Mouse (Mus musculus): ENCODE data around the gene Fbxl18. TPM values are rescaled to one million over a fixed set of nuclear protein-coding genes. Genes with fewer than 3 reads are reported as not detected.
A peak's percentile ranks its signal among the peaks of the same experiment; 100 is the strongest.
"Not testable (repeated sequence)": the region's sequence is repeated elsewhere in the genome, so short reads cannot be mapped to it uniquely, and the experiment has no call there.

Fbxl18 gene
- polyA plus RNA-seq, 1 experiment from 2014 or later = 13.0 TPM

- H3K27ac ChIP-seq = no peak overlapping the region
- 85% methylated on average over 9 of the region's 9 CpGs for WGBS
- no peaks in the 10 kb centered on the region for H3K27me3 ChIP-seq
- H3K36me3 ChIP-seq = peaks cover 57% of the 10 kb centered on the region
- no peak for ATAC-seq (ENCODE audit: insufficient number of reproducible peaks, insufficient read depth, low FRiP score, low TSS enrichment, low read depth)
- H3K9ac ChIP-seq (replicated peaks) = no peak overlapping the region
- peaks cover 20% of the 10 kb centered on the region for H3K4me1 ChIP-seq (replicated peaks)
- H3K4me3 ChIP-seq (replicated peaks) = no peak overlapping the region
- no peak overlapping the region for H3K4me2 ChIP-seq
- no peaks in the 10 kb centered on the region for H3K9me3 ChIP-seq
Observed at GRCm38 (mm10) chr5:142899057-142899601, 3.9 kb upstream of the Fbxl18 start.

GRCm38 (mm10) chr5:142898316-142898715 is 3.1 kb upstream of the Fbxl18 start:
- no peak overlapping the region for H3K27ac ChIP-seq
- no peak for ATAC-seq (ENCODE audit: insufficient number of reproducible peaks, insufficient read depth, low FRiP score, low TSS enrichment, low read depth)
- no peak overlapping the region for H3K9ac ChIP-seq (replicated peaks)
- no peaks in the 10 kb centered on the region for H3K9me3 ChIP-seq
- H3K4me2 ChIP-seq = no peak overlapping the region
- H3K4me3 ChIP-seq (replicated peaks) = no peak overlapping the region
- peaks cover 51% of the 10 kb centered on the region for H3K36me3 ChIP-seq
- H3K27me3 ChIP-seq = no peaks in the 10 kb centered on the region
- H3K4me1 ChIP-seq (replicated peaks) = peaks cover 22% of the 10 kb centered on the region
- WGBS = 89% methylated on average over 4 of the region's 4 CpGs

GRCm38 (mm10) chr5:142897568-142898248 is 2.5 kb upstream of the Fbxl18 start:
- Histone ChIP-seq H3K9me3 (no peaks in the 10 kb centered on the region), H3K4me3 (replicated peaks) (no peak overlapping the region), H3K27ac (no peak overlapping the region), H3K4me2 (no peak overlapping the region), H3K4me1 (replicated peaks) (peaks cover 20% of the 10 kb centered on the region), H3K9ac (replicated peaks) (no peak overlapping the region), H3K36me3 (peaks cover 45% of the 10 kb centered on the region), H3K27me3 (no peaks in the 10 kb centered on the region)
- no peak for ATAC-seq (ENCODE audit: insufficient number of reproducible peaks, insufficient read depth, low FRiP score, low TSS enrichment, low read depth)
- WGBS = 90% methylated on average over 7 of the region's 7 CpGs

GRCm38 (mm10) chr5:142896713-142897112 is 1.5 kb upstream of the Fbxl18 start:
- 96% methylated on average over 5 of the region's 5 CpGs for WGBS
- ATAC-seq (ENCODE audit: insufficient number of reproducible peaks, insufficient read depth, low FRiP score, low TSS enrichment, low read depth) = no peak

GRCm38 (mm10) chr5:142896192-142896591 is 971 bp upstream of the Fbxl18 start:
- peak overlapping the region; percentile 90; the same call in 1 of the 2 replicates for H3K4me2 ChIP-seq
- 84% methylated on average over 10 of the region's 10 CpGs for WGBS
- H3K4me3 ChIP-seq (replicated peaks) = no peak overlapping the region
- no peak for ATAC-seq (ENCODE audit: insufficient number of reproducible peaks, insufficient read depth, low FRiP score, low TSS enrichment, low read depth)
- H3K27me3 ChIP-seq = no peaks in the 10 kb centered on the region
- peaks cover 18% of the 10 kb centered on the region for H3K4me1 ChIP-seq (replicated peaks)
- H3K36me3 ChIP-seq = peaks cover 31% of the 10 kb centered on the region
- no peaks in the 10 kb centered on the region for H3K9me3 ChIP-seq
- no peak overlapping the region for H3K27ac ChIP-seq
- no peak overlapping the region for H3K9ac ChIP-seq (replicated peaks)

More at GRCm38 (mm10) chr5:142896713-142897112, 1.5 kb upstream of the Fbxl18 start:
- Histone ChIP-seq H3K36me3 (peaks cover 36% of the 10 kb centered on the region), H3K9me3 (no peaks in the 10 kb centered on the region), H3K4me2 (no peak overlapping the region), H3K27me3 (no peaks in the 10 kb centered on the region), H3K9ac (replicated peaks) (no peak overlapping the region), H3K27ac (no peak overlapping the region), H3K4me3 (replicated peaks) (no peak overlapping the region), H3K4me1 (replicated peaks) (peaks cover 18% of the 10 kb centered on the region)

- peaks cover 17% of the 10 kb centered on the region for H3K36me3 ChIP-seq
- no peaks in the 10 kb centered on the region for H3K9me3 ChIP-seq
- H3K27me3 ChIP-seq = no peaks in the 10 kb centered on the region
- no peak overlapping the region for H3K4me3 ChIP-seq (replicated peaks)
- WGBS = 62% methylated on average over 6 of the region's 6 CpGs
- H3K9ac ChIP-seq (replicated peaks) = 0 out of 2 replicates have a peak overlapping the region, but pooled peaks have one; percentile 18
- no peak overlapping the region for H3K4me2 ChIP-seq
- ATAC-seq (ENCODE audit: insufficient number of reproducible peaks, insufficient read depth, low FRiP score, low TSS enrichment, low read depth) = no peak
- peaks cover 18% of the 10 kb centered on the region for H3K4me1 ChIP-seq (replicated peaks)
- H3K27ac ChIP-seq = no peak overlapping the region
Observed at GRCm38 (mm10) chr5:142891396-142891795, 3.8 kb downstream of the Fbxl18 start.

- 90% methylated on average over 3 of the region's 3 CpGs for WGBS
- not testable (repeated sequence) for H3K27me3 ChIP-seq; H3K27ac ChIP-seq; H3K9ac ChIP-seq (replicated peaks); H3K4me2 ChIP-seq; H3K4me1 ChIP-seq (replicated peaks); H3K4me3 ChIP-seq (replicated peaks); ATAC-seq (ENCODE audit: insufficient number of reproducible peaks, insufficient read depth, low FRiP score, low TSS enrichment, low read depth); H3K9me3 ChIP-seq
- peaks cover 54% of the 10 kb centered on the region for H3K36me3 ChIP-seq
Observed at GRCm38 (mm10) chr5:142887533-142887932, 7.7 kb downstream of the Fbxl18 start.

- Histone ChIP-seq H3K4me2 (no peak overlapping the region), H3K9ac (replicated peaks) (no peak overlapping the region), H3K4me1 (replicated peaks) (no peaks in the 10 kb centered on the region), H3K4me3 (replicated peaks) (no peak overlapping the region), H3K27me3 (no peaks in the 10 kb centered on the region), H3K27ac (no peak overlapping the region), H3K36me3 (peaks cover 59% of the 10 kb centered on the region), H3K9me3 (no peaks in the 10 kb centered on the region)
- no peak for ATAC-seq (ENCODE audit: insufficient number of reproducible peaks, insufficient read depth, low FRiP score, low TSS enrichment, low read depth)
- WGBS = 94% methylated on average over 20 of the region's 20 CpGs
Observed at GRCm38 (mm10) chr5:142886761-142887160, 8.5 kb downstream of the Fbxl18 start.

GRCm38 (mm10) chr5:142886181-142886580 is 9.0 kb downstream of the Fbxl18 start:
- no peak overlapping the region for H3K9ac ChIP-seq (replicated peaks)
- no peaks in the 10 kb centered on the region for H3K9me3 ChIP-seq
- H3K27me3 ChIP-seq = no peaks in the 10 kb centered on the region
- WGBS = 94% methylated on average over 19 of the region's 19 CpGs
- no peak for ATAC-seq (ENCODE audit: insufficient number of reproducible peaks, insufficient read depth, low FRiP score, low TSS enrichment, low read depth)
- H3K36me3 ChIP-seq = peaks cover 59% of the 10 kb centered on the region
- no peaks in the 10 kb centered on the region for H3K4me1 ChIP-seq (replicated peaks)
- no peak overlapping the region for H3K27ac ChIP-seq
- H3K4me2 ChIP-seq = no peak overlapping the region
- no peak overlapping the region for H3K4me3 ChIP-seq (replicated peaks)

GRCm38 (mm10) chr5:142882471-142882870 is 12.8 kb downstream of the Fbxl18 start:
- H3K9ac ChIP-seq (replicated peaks) = 0 out of 2 replicates have a peak overlapping the region, but pooled peaks have one; percentile 34
- no peak overlapping the region for H3K27ac ChIP-seq
- H3K27me3 ChIP-seq = no peaks in the 10 kb centered on the region
- no peak overlapping the region for H3K4me2 ChIP-seq
- 93% methylated on average over 11 of the region's 11 CpGs for WGBS
- ATAC-seq (ENCODE audit: insufficient number of reproducible peaks, insufficient read depth, low FRiP score, low TSS enrichment, low read depth) = no peak
- peaks cover 1% of the 10 kb centered on the region; the same call in 1 of the 2 replicates for H3K4me1 ChIP-seq (replicated peaks)
- H3K9me3 ChIP-seq = no peaks in the 10 kb centered on the region
- H3K36me3 ChIP-seq = peaks cover 72% of the 10 kb centered on the region
- no peak overlapping the region for H3K4me3 ChIP-seq (replicated peaks)

GRCm38 (mm10) chr5:142881936-142882335 is 13.3 kb downstream of the Fbxl18 start:
- Histone ChIP-seq H3K9me3 (no peaks in the 10 kb centered on the region), H3K27me3 (no peaks in the 10 kb centered on the region), H3K4me3 (replicated peaks) (no peak overlapping the region), H3K27ac (peak overlapping the region; percentile 37; the same call in 1 of the 2 replicates), H3K4me1 (replicated peaks) (peaks cover 3% of the 10 kb centered on the region; the same call in 1 of the 2 replicates), H3K9ac (replicated peaks) (no peak overlapping the region), H3K36me3 (peaks cover 71% of the 10 kb centered on the region), H3K4me2 (no peak overlapping the region)
- 82% methylated on average over 8 of the region's 8 CpGs for WGBS
- no peak for ATAC-seq (ENCODE audit: insufficient number of reproducible peaks, insufficient read depth, low FRiP score, low TSS enrichment, low read depth)
